Mouse (Mus musculus) G1E (cell line): ENCODE measurements at regions not wholly inside any gene's neighbourhood (a gene's known extent, or its start where the extent isn't known, plus 50 kb on each side); places are given as distances from the start of the nearest gene placed in this dataset.

Source experiments
- CTCF ChIP-seq: IDR thresholded peaks from 2 replicates; pipeline ENCODE4 v1.5.1; 2012; ENCODE audit warnings: low read depth, low read length, inconsistent platforms, mixed read lengths
- GATA1 ChIP-seq: IDR thresholded peaks from 2 replicates; pipeline ENCODE4 v1.6.1; 2012; ENCODE audit warnings: borderline replicate concordance, low read length, inconsistent platforms, mixed read lengths
- POLR2AphosphoS5 ChIP-seq: IDR thresholded peaks from 2 replicates; pipeline ENCODE4 v1.6.1; 2012; ENCODE audit warnings: low read depth, low read length, inconsistent platforms; ENCODE audit not compliant: insufficient replicate concordance
- TAL1 ChIP-seq: conservative IDR thresholded peaks from 2 replicates; pipeline ENCODE4 v1.6.1; 2012; ENCODE audit warnings: low read depth, low read length, inconsistent platforms, mixed read lengths

DNA sequence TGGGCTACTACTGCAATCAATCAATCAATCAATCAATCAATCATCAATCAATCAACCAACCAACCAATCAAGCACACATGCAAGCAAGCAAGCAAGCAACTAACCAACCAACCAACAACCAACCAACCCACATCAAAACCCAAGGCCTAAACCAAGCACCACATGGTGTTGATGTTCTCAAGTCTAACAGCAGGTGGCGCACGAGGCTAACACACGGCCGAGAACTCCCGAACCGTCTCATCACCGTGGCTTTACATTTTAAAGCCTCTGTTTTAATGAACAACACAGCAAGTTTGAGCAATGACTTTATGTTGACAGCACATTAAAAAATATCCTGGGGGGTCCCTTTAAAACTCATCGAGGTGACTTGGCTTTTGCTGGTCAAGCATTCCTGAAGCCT is 61.3 kb upstream of the Smg1 start:
- TF ChIP-seq CTCF = peak; percentile 35
- no peak for TF ChIP-seq GATA1
- TF ChIP-seq TAL1 = no peak
- TF ChIP-seq POLR2AphosphoS5 = no peak
